Mouse (Mus musculus): ENCODE measurements around the gene Cbx2.

DNA sequence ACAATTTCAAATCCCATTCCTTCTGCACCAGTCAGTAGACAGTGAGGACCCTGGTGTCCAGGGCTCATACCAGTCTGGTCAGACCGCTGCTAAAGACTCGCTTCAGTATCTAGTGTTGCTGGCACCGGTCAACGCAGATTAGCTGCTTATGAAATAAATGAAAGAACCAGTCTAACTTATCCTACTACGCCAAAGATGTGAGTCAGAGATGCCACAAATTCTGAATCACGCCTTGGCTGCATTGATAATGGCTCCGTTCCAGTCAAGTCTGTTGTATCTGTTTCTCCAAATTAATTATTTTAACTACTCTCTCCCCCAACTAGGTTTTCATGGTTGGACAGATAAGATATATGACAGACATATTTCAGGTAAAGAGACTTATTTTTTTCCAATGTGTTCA lies 1.6 kb upstream of the Cbx2 start:
- no peak for TF ChIP-seq GATA1 (IDR thresholded peaks at IDR 0.05; ENCODE audit: borderline replicate concordance, low read length)
- no peak for TF ChIP-seq FLI1 (IDR thresholded peaks at IDR 0.05; ENCODE audit: low read length)

All from megakaryocyte, embryonic 14.5 days (primary cell).